In the genomic region with DNA sequence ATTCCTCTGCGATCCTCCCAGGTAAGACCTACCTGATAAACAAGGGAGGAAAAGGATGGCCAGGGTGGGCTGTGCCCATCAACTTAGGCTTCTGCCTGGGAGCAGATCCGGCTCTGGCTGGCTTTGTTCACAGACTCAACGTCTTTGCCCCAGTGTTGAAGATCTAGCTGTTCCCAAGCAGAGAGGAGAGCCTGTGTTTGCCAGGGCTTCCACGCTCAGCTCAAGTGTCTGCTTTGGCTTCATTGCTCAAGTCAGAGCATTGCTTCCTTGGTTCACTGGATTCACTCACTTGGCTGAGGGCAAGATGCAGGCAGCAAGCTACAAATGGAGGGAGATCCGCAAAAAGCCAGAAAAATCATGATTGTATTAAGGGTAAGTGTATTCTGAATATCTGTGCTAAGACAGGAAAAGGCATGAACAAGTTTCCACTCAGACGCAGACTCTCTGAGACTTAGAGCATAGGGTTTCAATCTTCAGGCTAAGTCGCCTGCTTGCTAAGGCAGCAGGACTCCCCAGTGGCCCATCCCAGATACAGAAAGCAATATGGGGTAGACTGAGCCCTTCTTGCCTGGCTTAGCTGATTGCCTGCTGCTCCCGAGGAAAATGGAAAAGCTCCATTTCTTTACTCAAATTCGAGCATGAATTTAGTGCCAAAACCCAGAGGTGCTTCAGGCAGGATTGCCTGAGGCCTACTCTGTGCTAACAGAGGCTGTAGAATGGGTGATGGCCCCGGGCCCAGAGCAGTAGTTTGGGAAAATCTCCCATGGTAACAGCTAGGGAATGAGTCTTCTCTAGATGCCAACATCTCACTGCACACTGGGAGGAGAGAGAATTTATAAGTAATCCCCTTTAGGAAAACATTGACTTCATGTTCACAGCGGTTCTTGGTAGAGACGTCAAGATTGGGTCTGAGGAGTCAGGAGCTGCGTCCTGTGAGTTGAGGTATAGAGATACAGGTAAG, we compare ENCODE assay signal across 13 mouse cellular contexts. TPM values are rescaled to one million over a fixed set of nuclear protein-coding genes. Genes with fewer than 3 reads are reported as not detected.
DNase-seq lines count a peak whose midpoint lies in the region; ATAC-seq lines count a peak whose summit lies in the region.
"Had no signal": no experiment of that assay in that cellular context is flagged by ENCODE, and none has a peak within 500 bp of the region (broad histone marks: within the 10 kb centered on the region; RNA-seq: fewer than 3 reads in every experiment).

No protein-coding gene starts in this region.

- no peaks in the 10 kb centered on the region for H3K9me3 ChIP-seq in midbrain, embryonic 14.5 days (ENCODE audit: control insufficient read depth, low read length)
- no peaks in the 10 kb centered on the region for H3K9me3 ChIP-seq in midbrain, embryonic 13.5 days
- H3K9me3 ChIP-seq in limb, embryonic 15.5 days, result no peaks in the 10 kb centered on the region
- no peaks in the 10 kb centered on the region for H3K9me3 ChIP-seq in stomach, embryonic 16.5 days (replicated peaks; ENCODE audit: control insufficient read depth, low read length)

- peaks cover 21% of the 10 kb centered on the region for H3K4me1 ChIP-seq in midbrain, embryonic 14.5 days (ENCODE audit: control insufficient read depth, insufficient read depth, low read length)
- peaks cover 53% of the 10 kb centered on the region for H3K4me1 ChIP-seq in midbrain, embryonic 13.5 days (replicated peaks)
- H3K4me1 ChIP-seq in limb, embryonic 15.5 days, result peaks cover 54% of the 10 kb centered on the region
- H3K4me1 ChIP-seq in stomach, embryonic 16.5 days (ENCODE audit: control insufficient read depth, insufficient read depth, low read length), result peaks cover 46% of the 10 kb centered on the region

- no peak overlapping the region for H3K4me2 ChIP-seq in midbrain, embryonic 14.5 days (ENCODE audit: low read length)
- no peak overlapping the region for H3K4me2 ChIP-seq in midbrain, embryonic 13.5 days (replicated peaks)
- no peak overlapping the region for H3K4me2 ChIP-seq in limb, embryonic 15.5 days
- no peak overlapping the region for H3K4me2 ChIP-seq in stomach, embryonic 16.5 days (ENCODE audit: low read depth, low read length)

- H3K4me3 ChIP-seq in midbrain, embryonic 14.5 days (replicated peaks; ENCODE audit: low read depth, low read length), result no peak overlapping the region
- no peak overlapping the region for H3K4me3 ChIP-seq in midbrain, embryonic 13.5 days (replicated peaks)
- no peak overlapping the region for H3K4me3 ChIP-seq in limb, embryonic 15.5 days
- no peak overlapping the region for H3K4me3 ChIP-seq in stomach, embryonic 16.5 days (replicated peaks; ENCODE audit: low read length)

- ATAC-seq in midbrain, embryonic 14.5 days (ENCODE audit: low FRiP score, low TSS enrichment), result no peak
- no peak for ATAC-seq in midbrain, embryonic 13.5 days
- no peak for ATAC-seq in limb, embryonic 15.5 days (ENCODE audit: insufficient number of reproducible peaks, low FRiP score, low TSS enrichment, low read depth)
- ATAC-seq in stomach, embryonic 16.5 days (ENCODE audit: insufficient read depth, low FRiP score), result no peak

- H3K27me3 ChIP-seq in midbrain, embryonic 14.5 days (ENCODE audit: control insufficient read depth, insufficient read depth, low read length), result no peaks in the 10 kb centered on the region; the same call in 1 of the 2 replicates
- peaks cover 8% of the 10 kb centered on the region for H3K27me3 ChIP-seq in midbrain, embryonic 13.5 days
- H3K27me3 ChIP-seq in limb, embryonic 15.5 days, result no peaks in the 10 kb centered on the region
- H3K27me3 ChIP-seq in stomach, embryonic 16.5 days (ENCODE audit: control insufficient read depth, insufficient read depth, low read length), result no peaks in the 10 kb centered on the region

- 0 out of 2 replicates have a peak overlapping the region, but pooled peaks have one; percentile 22 for H3K27ac ChIP-seq in midbrain, embryonic 14.5 days (replicated peaks; ENCODE audit: low read depth, low read length)
- no peak overlapping the region for H3K27ac ChIP-seq in midbrain, embryonic 13.5 days
- peak overlapping the region; percentile 76 for H3K27ac ChIP-seq in limb, embryonic 15.5 days
- peak overlapping the region; percentile 50 for H3K27ac ChIP-seq in stomach, embryonic 16.5 days (ENCODE audit: low read length)

- DNase-seq in gastrocnemius, adult 18-20 months (ENCODE audit: low spot score), result peak; percentile 74
- no peak for DNase-seq in gastrocnemius, postnatal 10 days
- no peak for DNase-seq in midbrain, embryonic 14.5 days
- DNase-seq in urinary bladder, postnatal 14 days (ENCODE audit: low spot score), result no peak
- DNase-seq in spleen, postnatal 4 days (ENCODE audit: low spot score in 2 of 2), result no peak
- DNase-seq: adrenal gland, postnatal 36 days; cerebellum, adult 9-11 months; heart, postnatal 4 days; layer of hippocampus, adult 9-11 months; spleen, adult 18-20 months had no signal

- H3K9ac ChIP-seq in midbrain, embryonic 14.5 days (replicated peaks; ENCODE audit: low read length), result no peak overlapping the region
- H3K9ac ChIP-seq in midbrain, embryonic 13.5 days (replicated peaks), result no peak overlapping the region
- H3K9ac ChIP-seq in limb, embryonic 15.5 days, result no peak overlapping the region
- no peak overlapping the region for H3K9ac ChIP-seq in stomach, embryonic 16.5 days (ENCODE audit: low read length)

- H3K36me3 ChIP-seq in midbrain, embryonic 14.5 days (ENCODE audit: control insufficient read depth, insufficient read depth, low read length), result no peaks in the 10 kb centered on the region
- H3K36me3 ChIP-seq in midbrain, embryonic 13.5 days, result no peaks in the 10 kb centered on the region
- no peaks in the 10 kb centered on the region for H3K36me3 ChIP-seq in limb, embryonic 15.5 days
- H3K36me3 ChIP-seq in stomach, embryonic 16.5 days (ENCODE audit: control insufficient read depth, insufficient read depth, low read length), result no peaks in the 10 kb centered on the region

- 75% methylated on average over 13 of the region's 13 CpGs for WGBS in midbrain, embryonic 14.5 days
- WGBS in midbrain, embryonic 13.5 days, result 77% methylated on average over 13 of the region's 13 CpGs
- WGBS in limb, embryonic 15.5 days, result 55% methylated on average over 13 of the region's 13 CpGs
- 67% methylated on average over 13 of the region's 13 CpGs for WGBS in stomach, embryonic 16.5 days

RNA-seq across cellular contexts. Expression of a gene that starts 37.5 kb away (rescaled TPM):
- total RNA-seq in gastrocnemius, adult 18-20 months (2021), result 10 to 100 TPM; 17.4 to 73.1 TPM
- total RNA-seq in gastrocnemius, postnatal 10 days (2021), result 10 to 100 TPM; 10.1 to 10.4 TPM
- 5.2 and 5.4 TPM in 2 replicates for polyA plus RNA-seq in midbrain, embryonic 14.5 days (2014; fragmentation: Nextera tagmentation; extraction: Ambion mirVana)
- polyA plus RNA-seq in midbrain, embryonic 13.5 days (2015; fragmentation: Nextera tagmentation; extraction: Ambion mirVana), result 5.6 and 5.9 TPM in 2 replicates
- polyA plus RNA-seq in limb, embryonic 15.5 days (2015; fragmentation: Nextera tagmentation; extraction: Ambion mirVana), result 5.1 and 6.5 TPM in 2 replicates
- 3.3 and 3.4 TPM in 2 replicates for polyA plus RNA-seq in stomach, embryonic 16.5 days (2015; fragmentation: Nextera tagmentation; extraction: Ambion mirVana)
